Mouse (Mus musculus) heart, embryonic 14.5 days (tissue): ENCODE data around the gene B3gntl1. TPM values are rescaled to one million over a fixed set of nuclear protein-coding genes. Genes with fewer than 3 reads are reported as not detected.

Experiments
- ATAC-seq: fragments of 200-750 bp; cut with Nextera tagmentation; 2 replicates; pipeline ENCODE4 v1.8.0; 2017; ENCODE audit warnings: low read depth, moderate TSS enrichment; ENCODE audit not compliant: insufficient number of reproducible peaks, insufficient read depth, low FRiP score
- H3K27ac ChIP-seq, 2 experiments: fragments of 200-500 bp in 1 of 2; fragments of 300-500 bp in 1 of 2; sonication (generic) in 1 of 2; replicated peaks in 1 of 2; 2 replicates each; pipeline ENCODE4 v1.5.1; 2012 to 2014; ENCODE audit warnings: low read depth in 2 of 2, low read length in 2 of 2, control low read depth in 1 of 2, mild to moderate bottlenecking in 1 of 2, mixed read lengths in 1 of 2; ENCODE audit not compliant: control insufficient read depth in 1 of 2, insufficient read depth in 1 of 2
- H3K27me3 ChIP-seq: fragments of 300-500 bp; sonication (generic); 2 replicates; pipeline ENCODE4 v1.6.1; 2014; ENCODE audit warnings: mild to moderate bottlenecking, low read length, control low read depth; ENCODE audit not compliant: control insufficient read depth, insufficient read depth
- H3K36me3 ChIP-seq: fragments of 300-500 bp; sonication (generic); 2 replicates; pipeline ENCODE4 v1.6.1; 2014; ENCODE audit warnings: mild to moderate bottlenecking, control low read depth, low read length, mixed read lengths; ENCODE audit not compliant: control insufficient read depth, insufficient read depth
- H3K4me1 ChIP-seq, 2 experiments: fragments of 200-500 bp in 1 of 2; fragments of 300-500 bp in 1 of 2; sonication (generic) in 1 of 2; 2 replicates each; pipeline ENCODE4 v1.6.1; 2012 to 2014; ENCODE audit warnings: low read length in 2 of 2, control low read depth in 1 of 2, mixed read lengths in 1 of 2; ENCODE audit not compliant: control insufficient read depth in 2 of 2, insufficient read depth in 2 of 2
- H3K4me2 ChIP-seq: fragments of 300-500 bp; sonication (generic); 2 replicates; pipeline ENCODE4 v1.6.1; 2014; ENCODE audit warnings: mild to moderate bottlenecking, low read length
- H3K4me3 ChIP-seq, 2 experiments: fragments of 200-500 bp in 1 of 2; fragments of 300-500 bp in 1 of 2; sonication (generic) in 1 of 2; 2 replicates each; pipeline ENCODE4 v1.5.1; 2012 to 2014; ENCODE audit warnings: low read length in 2 of 2, mild to moderate bottlenecking in 2 of 2, control low read depth in 1 of 2, low read depth in 1 of 2, moderate library complexity in 1 of 2; ENCODE audit not compliant: control insufficient read depth in 1 of 2, insufficient read depth in 1 of 2
- H3K9ac ChIP-seq: fragments of 300-500 bp; sonication (generic); 2 replicates; pipeline ENCODE4 v1.6.1; 2014; ENCODE audit warnings: mild to moderate bottlenecking, low read length
- H3K9me3 ChIP-seq: fragments of 300-500 bp; sonication (generic); 2 replicates; pipeline ENCODE4 v1.6.1; 2016; ENCODE audit warnings: low read length, control low read depth; ENCODE audit not compliant: control insufficient read depth
- WGBS: fragments of 180-500 bp; shearing (Covaris S2); extraction: QIAGEN DNeasy Blood & Tissue Kit; methylation state at CpG from one replicate; pipeline ENCODE4 v1.1.7; 2014; 5-methylcytosine and 5-hydroxymethylcytosine counted together
- polyA plus RNA-seq: library from polyadenylated mRNA; unstranded; fragments of >200 nt; fragmentation: Nextera tagmentation; extraction: Ambion mirVana; gene quantifications from 2 replicates; pipeline ENCODE4 v1.2.1, GENCODE M21; 2014

Gene B3gntl1
- polyA plus RNA-seq: 6.3 and 7.0 TPM in 2 replicates

DNA sequence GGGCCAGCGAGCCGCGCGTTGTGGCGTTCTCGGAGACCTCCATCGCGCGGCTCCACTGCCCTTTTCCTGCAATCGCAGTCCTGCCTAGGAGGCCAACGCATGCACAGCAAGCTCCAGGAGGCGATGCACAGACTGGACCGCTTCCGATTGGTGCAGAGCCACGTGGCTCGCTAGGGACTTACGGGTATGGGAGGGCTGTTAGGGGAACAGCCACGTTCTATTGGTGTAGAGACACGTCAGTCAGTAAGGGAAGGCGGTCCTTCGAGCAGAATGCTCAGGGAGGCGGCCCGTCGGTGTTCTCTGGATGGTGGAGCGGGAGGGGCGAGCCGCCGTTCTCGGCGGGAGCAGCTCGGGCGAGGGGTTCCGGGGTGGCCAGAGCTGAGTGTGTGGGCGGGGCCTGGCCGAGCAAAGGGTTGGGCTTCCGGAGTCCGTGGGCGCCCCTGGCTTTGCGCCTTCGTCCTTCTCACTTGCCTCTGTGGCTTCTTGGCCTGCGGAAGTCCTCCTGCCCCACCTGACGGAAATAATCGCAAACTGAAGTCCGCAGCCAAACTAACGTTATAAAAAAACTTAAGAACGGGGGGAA lies at the start of gene B3gntl1:
Gene B3gntl1, minus strand, starts transcription at position 164 of the 583 bp plus-strand sequence.
- peaks cover 15% of the 10 kb centered on the region; the same call in 1 of the 2 replicates for H3K36me3 ChIP-seq
- peak within 1 kb of the TSS; percentile 83 to 91 for H3K27ac ChIP-seq
- peak within 1 kb of the TSS; percentile 78 for H3K4me2 ChIP-seq
- H3K4me1 ChIP-seq: peaks cover 4 to 9% of the 10 kb centered on the region in 2 experiments
- peak within 1 kb of the TSS; percentile 74 for H3K9ac ChIP-seq
- H3K27me3 ChIP-seq: no peaks in the 10 kb centered on the region
- peak within 1 kb of the TSS; percentile 61 to 76 for H3K4me3 ChIP-seq
- under 1% methylated on average over 46 of the region's 46 CpGs for whole genome bisulfite sequencing
- ATAC-seq: peak; percentile 100
- H3K9me3 ChIP-seq: no peaks in the 10 kb centered on the region

DNA sequence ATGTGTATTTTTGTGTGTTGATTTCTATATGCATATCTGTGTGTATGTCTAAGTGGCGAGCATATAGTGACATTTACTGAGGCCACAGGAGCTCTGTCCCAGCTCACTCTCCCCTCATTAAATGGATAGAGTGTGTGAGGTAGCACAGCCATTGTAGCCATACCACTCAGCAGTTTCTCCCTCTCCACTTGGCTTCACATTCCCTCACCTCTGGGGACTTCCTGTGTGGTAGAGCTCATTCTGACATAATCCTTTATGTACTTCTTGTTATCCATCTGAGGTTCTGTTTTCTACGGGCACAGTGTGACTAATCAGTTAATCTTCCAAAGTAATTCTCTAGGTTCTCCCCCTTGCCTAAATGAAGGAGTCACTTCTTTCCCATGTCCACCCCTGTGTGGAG lies 49.5 kb upstream of the B3gntl1 start:
- Histone ChIP-seq H3K9me3 (no peaks in the 10 kb centered on the region), H3K27me3 (no peaks in the 10 kb centered on the region), H3K36me3 (peaks cover 3% of the 10 kb centered on the region; the same call in 1 of the 2 replicates), H3K4me1 (no peaks in the 10 kb centered on the region), H3K9ac (no peak overlapping the region), H3K4me3 (no peak overlapping the region), H3K4me2 (no peak overlapping the region), H3K27ac (no peak overlapping the region)
- 68% methylated on average over 2 of the region's 2 CpGs for WGBS
- ATAC-seq: no peak

DNA sequence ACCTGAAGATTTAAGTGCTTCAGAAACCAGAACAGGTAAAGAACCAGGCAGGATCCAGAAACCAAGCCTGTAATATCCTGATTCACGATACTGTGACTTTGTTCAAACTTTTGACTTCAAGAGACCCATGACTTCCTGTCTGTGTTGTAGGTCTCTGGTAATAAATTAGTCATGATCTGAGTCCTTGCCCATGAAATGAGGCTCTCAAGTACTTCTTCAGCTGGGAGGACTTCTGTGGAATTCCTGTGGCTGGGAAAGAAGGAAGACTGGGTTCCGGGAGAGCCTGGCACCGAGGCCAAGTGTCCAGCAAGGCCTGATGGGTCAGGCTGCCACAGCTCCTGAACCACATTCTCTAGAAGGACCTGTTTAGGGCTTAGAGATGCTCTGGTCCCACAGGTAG lies 47.8 kb upstream of the B3gntl1 start:
- no peak overlapping the region for H3K27ac ChIP-seq
- H3K9me3 ChIP-seq: no peaks in the 10 kb centered on the region
- ATAC-seq: no peak
- WGBS: 85% methylated on average over 3 of the region's 3 CpGs
- no peaks in the 10 kb centered on the region for H3K27me3 ChIP-seq
- no peak overlapping the region for H3K9ac ChIP-seq
- no peak overlapping the region for H3K4me2 ChIP-seq
- peaks cover 18% of the 10 kb centered on the region for H3K36me3 ChIP-seq
- H3K4me3 ChIP-seq: no peak overlapping the region
- H3K4me1 ChIP-seq: no peaks in the 10 kb centered on the region

DNA sequence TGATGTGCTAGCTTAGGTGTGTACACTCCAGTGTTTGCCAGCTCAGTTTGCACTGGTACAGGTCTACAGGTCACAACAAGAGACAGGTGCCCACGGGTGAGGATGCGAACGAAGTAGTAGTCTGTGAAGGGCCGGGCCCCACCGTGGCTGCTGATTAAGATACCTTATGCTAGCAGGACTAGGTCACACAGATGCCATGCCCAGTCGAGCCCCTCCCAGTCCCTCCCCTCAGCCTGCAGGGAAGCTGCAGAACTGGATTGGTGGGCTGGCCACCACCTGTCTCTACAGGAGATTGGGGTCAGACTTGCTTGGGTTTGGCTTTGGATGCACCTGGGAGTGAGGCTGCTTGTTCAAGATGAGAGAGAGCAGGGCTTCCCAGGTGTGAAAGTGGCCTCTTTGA lies 44.8 kb upstream of the B3gntl1 start:
- Histone ChIP-seq H3K36me3 (peaks cover 30% of the 10 kb centered on the region), H3K4me2 (no peak overlapping the region), H3K27me3 (no peaks in the 10 kb centered on the region), H3K9me3 (no peaks in the 10 kb centered on the region), H3K4me3 (no peak overlapping the region), H3K4me1 (no peaks in the 10 kb centered on the region), H3K9ac (no peak overlapping the region), H3K27ac (no peak overlapping the region)
- ATAC-seq: no peak
- WGBS: 53% methylated on average over 6 of the region's 6 CpGs

DNA sequence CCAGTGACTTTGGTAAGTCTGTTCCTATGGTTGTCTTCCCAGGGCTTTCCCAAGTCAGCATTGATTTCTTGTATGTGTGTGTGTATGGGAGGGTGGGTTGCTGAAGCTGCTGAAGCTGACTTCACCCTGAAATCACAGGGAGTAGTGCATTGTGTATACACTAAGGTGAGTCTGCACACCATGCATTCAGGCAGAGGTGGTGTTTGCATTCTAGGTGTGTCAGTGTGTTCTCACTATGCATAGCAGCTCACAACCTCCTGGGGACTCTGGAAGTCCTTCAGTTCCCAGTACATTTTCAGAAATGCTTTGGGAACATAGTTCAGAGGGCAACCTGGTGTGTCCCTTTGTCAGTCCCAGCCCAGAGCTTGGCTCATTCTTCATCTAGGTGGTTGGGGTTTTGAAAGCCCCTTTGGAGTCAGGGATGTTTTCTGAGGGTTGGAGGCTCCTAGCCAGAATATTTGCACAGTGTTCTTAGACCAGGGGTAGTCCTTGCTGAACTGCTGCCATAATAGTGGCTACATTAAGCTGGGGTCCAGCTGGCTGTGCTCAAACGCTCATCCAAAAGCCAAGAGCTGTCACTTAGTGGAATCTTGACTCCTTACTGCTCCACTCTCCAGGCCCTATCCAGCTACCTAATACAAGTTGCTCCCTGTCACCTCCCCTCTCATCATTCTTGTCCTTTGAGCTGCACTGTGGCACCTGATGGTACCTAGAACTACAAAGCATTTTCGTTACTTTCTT lies 42.0 kb upstream of the B3gntl1 start:
- Histone ChIP-seq H3K27ac (no peak overlapping the region), H3K9ac (no peak overlapping the region), H3K4me1 (no peaks in the 10 kb centered on the region), H3K27me3 (no peaks in the 10 kb centered on the region), H3K36me3 (peaks cover 30% of the 10 kb centered on the region), H3K9me3 (no peaks in the 10 kb centered on the region), H3K4me2 (no peak overlapping the region), H3K4me3 (no peak overlapping the region)
- 81% methylated on average over 2 of the region's 2 CpGs for WGBS
- no peak for ATAC-seq

DNA sequence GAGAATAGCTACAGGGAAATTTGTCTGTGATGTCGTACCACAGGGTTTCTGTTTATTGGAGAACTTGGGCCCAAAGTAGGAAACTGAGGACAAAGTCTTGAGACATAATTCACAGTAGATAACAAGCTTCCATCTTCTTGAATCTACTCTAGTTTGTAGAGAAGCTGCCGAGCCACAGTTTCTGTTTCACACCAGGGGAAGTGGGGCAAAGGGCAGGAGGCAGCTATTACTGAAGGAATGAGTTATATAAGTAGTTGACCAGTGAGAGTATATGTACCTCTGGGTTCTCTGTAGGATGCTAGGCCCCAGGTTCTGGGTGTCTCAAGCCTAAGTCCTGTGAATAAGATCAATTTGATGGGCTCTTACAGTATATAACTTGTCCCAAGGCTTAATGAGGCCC lies 40.6 kb upstream of the B3gntl1 start:
- 80% methylated on average over 2 of the region's 2 CpGs for WGBS
- peaks cover 30% of the 10 kb centered on the region for H3K36me3 ChIP-seq
- no peaks in the 10 kb centered on the region for H3K27me3 ChIP-seq
- no peak overlapping the region for H3K4me3 ChIP-seq
- no peak for ATAC-seq
- no peaks in the 10 kb centered on the region for H3K9me3 ChIP-seq
- H3K4me1 ChIP-seq: no peaks in the 10 kb centered on the region
- H3K4me2 ChIP-seq: no peak overlapping the region
- no peak overlapping the region for H3K9ac ChIP-seq
- H3K27ac ChIP-seq: no peak overlapping the region

DNA sequence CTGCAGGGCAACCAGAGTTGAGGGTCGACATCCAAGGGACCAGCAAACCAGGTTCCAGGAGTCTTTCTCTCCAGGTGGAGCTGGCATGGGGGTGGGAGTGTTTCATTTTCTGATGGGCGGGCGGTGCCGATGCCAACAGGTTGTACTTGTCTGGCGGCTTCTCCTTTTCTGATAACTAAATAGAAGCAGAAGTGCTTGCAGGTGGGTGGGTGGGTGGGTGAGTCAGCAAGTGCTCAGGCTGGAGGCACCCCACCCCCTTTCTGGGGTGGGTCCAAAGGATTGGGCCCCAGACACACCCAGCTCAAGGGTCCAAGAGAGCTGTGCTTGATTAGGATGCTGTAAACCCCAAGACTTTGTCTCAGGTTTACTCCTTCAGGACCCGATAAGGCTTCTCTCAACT lies 40.0 kb upstream of the B3gntl1 start:
- H3K4me1 ChIP-seq: no peaks in the 10 kb centered on the region
- no peak overlapping the region for H3K27ac ChIP-seq
- WGBS: 88% methylated on average over 6 of the region's 6 CpGs
- peaks cover 30% of the 10 kb centered on the region for H3K36me3 ChIP-seq
- no peak for ATAC-seq
- no peaks in the 10 kb centered on the region for H3K9me3 ChIP-seq
- no peaks in the 10 kb centered on the region for H3K27me3 ChIP-seq
- no peak overlapping the region for H3K9ac ChIP-seq
- H3K4me2 ChIP-seq: no peak overlapping the region
- no peak overlapping the region for H3K4me3 ChIP-seq
